Mouse (Mus musculus) hematopoietic stem cell, adult 5-6 weeks (primary cell): ENCODE data around the gene Wdr73. TPM values are rescaled to one million over a fixed set of nuclear protein-coding genes. Genes with fewer than 3 reads are reported as not detected.

Experiments
- ATAC-seq, 2 experiments: fragments of 125-278 bp in 1 of 2; replicated peaks in 1 of 2; 2 replicates each; pipeline ENCODE4 v1.8.0; 2016 to 2017; ENCODE audit warnings: inconsistent platforms in 2 of 2, mild to moderate bottlenecking in 2 of 2, moderate number of reproducible peaks in 2 of 2, low read depth in 1 of 2, moderate TSS enrichment in 1 of 2; ENCODE audit not compliant: low FRiP score in 2 of 2, poor library complexity in 2 of 2, severe bottlenecking in 2 of 2, insufficient read depth in 1 of 2, low TSS enrichment in 1 of 2
- total RNA-seq: library from RNA; stranded (forward); fragments of 172-1452, 232-1000 nt; gene quantifications from 2 replicates; pipeline ENCODE4 v1.2.3, GENCODE M21; 2017

Wdr73 gene
- total RNA-seq, 1 experiment from 2014 or later = 20.4 TPM

DNA sequence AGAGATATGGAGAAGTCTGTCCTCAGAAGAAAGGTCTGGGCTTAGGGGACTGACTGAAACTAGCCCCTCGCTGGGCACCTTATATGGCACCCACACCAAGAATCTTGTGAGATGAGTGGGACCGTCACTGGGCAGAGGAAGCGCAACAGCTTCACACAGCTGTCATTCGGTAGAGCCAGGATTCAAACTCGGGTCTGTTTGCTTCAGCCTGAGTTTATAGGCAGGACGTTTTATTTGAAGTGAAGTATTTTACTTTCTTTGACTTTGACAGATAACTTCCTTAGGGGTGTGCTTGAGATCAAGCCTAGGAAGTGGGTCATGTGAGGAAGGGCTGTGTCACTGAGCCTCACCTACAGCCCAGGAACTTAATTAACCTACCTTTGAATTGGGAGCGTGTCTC lies 35.5 kb downstream of the Wdr73 start:
- ATAC-seq = no peak

DNA sequence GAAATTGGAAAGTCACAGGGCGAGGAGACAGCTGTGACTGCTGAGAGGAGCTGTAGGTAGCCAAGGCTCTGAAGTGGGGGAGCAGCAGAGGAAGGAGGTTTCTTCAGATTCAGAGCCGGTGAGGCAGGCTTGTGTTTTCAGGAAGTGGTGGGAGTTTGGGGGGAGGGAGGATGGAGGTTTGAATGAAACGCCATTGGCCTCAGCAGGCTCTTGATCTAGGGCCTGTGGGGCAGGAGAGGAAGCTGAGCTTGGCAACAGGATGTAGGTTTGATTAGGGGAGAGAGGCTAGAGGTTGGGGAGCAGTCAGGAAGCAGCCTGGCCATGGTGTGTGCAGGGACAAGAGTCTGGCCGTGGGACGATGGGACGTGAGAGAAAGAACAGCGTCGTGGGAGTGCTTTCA lies 36.2 kb downstream of the Wdr73 start:
- ATAC-seq = peak; percentile 78 to 79

DNA sequence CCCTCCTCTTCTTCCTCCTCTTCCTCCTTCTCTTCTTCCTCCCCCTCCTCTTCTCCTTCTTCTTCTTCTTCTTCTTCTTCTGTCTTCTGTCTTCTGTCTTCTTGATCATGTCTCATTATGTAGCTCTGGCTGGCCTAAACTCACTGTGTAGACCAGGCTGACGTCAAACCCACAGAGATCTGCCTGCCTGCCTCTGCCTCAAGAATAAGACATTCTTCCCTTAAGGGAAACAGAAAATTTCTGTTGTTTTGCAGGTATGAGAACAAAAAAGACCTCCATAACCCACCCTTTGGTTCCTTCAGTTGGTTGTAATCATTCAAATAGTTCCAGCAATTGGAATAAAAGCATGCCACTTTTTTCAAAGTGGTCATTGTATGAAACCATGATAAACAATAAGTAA lies 36.9 kb downstream of the Wdr73 start:
- no peak for ATAC-seq

DNA sequence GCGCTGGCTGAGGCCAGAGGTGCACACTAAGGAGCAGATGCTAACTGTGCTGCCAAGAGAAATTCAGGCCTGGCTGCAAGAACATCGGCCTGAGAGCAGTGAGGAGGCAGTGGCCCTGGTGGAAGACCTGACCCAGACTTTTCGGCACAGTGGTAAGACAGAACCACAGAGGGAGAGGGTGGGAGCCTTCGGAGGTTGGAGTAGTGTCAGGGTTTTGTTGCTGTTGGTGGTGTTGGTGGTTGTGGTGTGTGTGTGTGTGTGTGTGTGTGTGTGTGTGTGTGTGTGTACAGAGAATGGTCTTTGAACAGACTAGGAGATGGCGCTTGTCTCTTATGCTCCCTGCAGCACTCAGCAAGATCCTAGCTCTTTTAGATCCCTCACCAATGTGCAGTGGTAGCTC lies 37.5 kb downstream of the Wdr73 start:
- no peak for ATAC-seq

DNA sequence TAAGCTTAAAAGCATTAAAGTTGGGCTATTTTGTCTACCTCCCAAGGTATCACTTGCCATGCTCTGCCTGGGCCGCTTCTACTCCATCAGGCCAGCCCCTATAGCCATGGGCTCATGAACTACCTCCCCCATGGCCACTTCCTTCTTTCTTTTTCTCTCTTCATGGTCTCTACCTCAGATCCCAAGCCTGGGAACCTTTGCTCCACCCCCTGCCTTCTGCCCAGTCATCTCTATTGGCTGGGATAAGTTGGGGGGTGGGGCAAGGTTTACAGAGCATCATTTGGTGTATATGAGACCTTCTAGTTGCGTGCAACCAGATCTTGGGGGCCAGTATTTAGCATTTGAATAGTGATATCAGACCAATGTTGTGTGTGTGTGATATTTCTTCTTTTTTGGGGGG lies 38.6 kb downstream of the Wdr73 start:
- ATAC-seq = peak; percentile 14 to 38; a peak in 2 of 4 replicates

DNA sequence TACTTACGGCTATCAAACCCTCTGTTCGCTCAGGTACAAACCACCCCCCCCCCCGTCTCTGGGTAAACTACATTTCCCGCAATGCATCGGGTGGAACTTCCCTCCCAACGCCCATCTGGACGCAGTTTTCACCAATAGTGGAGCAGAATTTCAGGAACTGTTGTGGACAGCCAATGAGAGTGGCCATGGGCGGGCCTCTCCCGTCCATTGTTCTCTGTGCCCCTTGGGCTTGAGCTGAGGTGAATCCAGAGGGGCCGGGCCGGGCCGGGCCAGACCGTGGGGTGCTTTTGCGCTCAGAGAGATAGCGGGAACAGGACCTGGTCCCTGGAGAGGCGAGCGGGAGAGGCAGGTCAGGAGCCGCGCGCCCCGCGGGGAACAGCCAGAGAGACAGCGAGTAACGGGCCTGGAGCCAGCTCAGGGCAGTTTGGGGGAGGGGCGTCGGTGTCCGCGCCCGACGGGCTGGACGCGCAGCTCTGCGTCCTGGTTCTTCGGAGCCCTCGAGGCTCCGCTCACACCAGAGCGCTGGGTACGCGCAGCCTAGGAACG lies 40.3 kb downstream of the Wdr73 start, which contains the start of gene Zscan2:
Gene Zscan2 (plus strand): TSS at position 192 of the 546 bp plus-strand sequence.
- peak; percentile 84 to 90 for ATAC-seq

DNA sequence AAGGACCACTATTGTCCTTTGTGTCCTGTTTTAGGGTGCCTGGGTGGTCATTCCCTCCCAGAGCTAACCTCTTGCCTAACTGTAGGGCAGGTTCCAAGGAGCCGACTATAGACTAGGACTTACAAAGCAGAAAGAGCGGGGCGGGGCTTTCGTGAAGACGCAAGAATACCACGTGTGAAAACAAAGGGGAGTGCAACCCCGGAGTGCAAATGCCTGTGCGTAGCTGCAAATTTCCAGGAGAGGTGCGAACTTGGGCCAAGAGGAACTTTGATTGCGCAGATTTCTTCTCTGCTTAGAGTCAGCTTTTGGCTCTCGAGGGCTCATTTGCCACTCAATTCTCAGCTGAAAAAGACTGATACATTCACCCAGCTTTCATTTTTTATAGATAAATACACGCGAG lies 40.8 kb downstream of the Wdr73 start:
- peak; percentile 47 to 50; a peak in 3 of 4 replicates for ATAC-seq

DNA sequence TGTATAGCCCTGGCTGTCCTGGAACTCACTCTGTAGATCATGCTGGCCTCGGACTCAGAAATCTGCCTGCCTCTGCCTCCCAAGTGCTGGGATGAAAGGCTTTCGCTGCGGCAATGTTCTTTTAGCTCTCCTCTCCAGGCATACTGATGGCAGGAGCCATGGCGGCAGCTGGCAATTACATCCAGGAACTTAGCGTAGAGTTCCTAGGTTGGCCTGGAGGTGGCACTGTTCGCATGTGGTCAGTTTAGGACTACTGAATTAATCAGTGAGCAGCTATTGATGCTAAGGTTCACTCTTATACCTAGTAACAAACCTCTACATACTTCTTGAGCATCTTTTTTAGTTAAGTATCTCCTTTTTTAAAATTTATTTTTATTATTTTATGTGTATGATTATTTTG lies 43.9 kb downstream of the Wdr73 start:
- ATAC-seq = peak; percentile 64 to 73

DNA sequence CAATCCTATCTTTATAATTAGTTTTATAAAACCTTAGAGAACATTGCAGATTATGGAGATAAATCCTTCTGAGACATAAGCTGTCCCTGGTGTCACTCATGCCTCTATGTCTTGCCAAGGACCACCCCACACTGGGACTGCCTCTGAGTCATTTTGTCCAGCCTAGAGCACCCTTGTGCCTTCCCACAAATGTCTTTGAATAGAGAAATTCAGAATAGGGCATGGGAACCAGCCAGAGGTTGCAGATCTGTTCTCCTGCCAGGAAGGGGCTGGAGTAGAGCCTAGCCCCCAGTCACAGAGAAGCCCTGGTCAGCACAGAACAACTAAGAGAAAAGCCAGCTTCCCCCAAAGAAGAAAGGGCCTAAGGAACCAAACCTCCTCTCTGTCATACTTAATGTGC lies 45.8 kb downstream of the Wdr73 start:
- no peak for ATAC-seq

DNA sequence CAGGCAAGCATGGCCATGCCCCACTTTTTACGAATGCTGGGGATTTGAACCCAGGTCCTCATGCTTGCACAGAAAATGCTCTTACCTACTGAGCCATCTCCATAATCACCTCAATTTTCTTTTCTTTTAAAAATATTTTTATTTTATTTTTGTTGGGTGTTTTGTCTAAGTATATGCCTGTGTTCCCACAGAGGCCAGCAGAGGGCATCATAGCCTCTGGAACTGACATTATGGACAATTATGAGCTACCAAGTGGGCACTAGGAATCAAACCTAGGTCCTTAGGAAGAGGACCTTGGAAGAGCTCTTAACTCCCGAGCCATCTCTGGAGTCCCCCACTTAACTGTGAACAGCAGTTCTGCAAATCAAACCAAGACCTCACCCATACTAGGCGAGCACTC lies 47.9 kb downstream of the Wdr73 start:
- no peak for ATAC-seq

DNA sequence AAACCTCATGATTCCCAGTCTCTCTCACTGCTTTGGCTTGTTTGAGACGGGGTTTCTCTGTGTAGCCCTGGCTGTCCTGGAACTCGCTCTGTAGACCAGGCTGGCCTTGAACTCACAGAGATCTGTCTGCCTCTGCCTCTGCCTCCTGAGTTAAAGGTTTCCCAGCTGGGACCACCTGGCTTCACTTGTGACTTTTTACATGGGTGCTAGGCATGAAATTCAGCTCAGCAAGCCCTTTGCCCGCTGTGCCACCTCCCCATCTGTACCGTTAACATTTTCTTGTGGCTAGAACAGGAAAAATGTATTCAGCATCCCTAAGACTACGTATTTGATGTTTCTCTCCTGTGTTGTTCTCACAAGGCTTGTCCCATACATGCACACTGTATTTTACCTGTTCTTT lies 50.5 kb downstream of the Wdr73 start:
- ATAC-seq = no peak

DNA sequence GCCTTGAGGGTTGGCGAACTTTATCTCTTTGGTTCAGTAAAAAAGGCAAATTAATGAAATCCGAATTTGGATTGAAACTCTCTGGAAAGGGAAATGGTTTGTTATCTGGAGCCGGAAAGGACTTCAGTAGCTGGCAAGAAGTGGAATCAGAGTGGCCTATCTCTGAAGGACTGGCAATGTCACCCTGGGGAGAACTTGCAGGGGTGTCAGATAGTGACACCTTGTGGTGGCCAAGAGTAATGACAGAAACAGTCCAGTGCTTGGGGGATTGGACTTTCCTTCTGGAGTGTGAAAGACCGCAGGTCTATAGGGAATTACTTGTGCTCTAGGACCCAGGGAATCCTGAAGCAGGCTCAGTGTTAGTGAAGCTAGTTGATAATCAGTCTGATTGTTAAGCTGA lies 51.4 kb downstream of the Wdr73 start:
- peak; percentile 59 to 89 for ATAC-seq

DNA sequence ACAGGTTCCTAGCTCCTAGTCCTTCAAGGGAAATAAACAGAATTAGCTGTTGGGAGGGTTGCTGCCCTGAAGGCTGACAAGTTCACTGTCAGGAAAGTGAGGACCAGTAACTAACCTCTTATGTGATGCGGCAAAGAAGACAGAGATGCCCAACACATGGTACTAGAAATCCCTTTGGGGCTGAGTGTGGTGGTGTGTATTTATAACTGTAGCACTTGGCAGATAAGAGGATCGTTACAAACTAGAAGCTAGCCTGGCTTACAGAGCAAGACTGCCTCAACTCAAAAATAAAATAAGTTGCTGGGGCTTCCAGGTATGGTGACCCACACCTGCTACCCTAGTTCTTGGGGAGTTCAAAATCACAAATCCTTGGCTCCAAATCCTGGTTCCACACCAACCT lies 51.8 kb downstream of the Wdr73 start:
- ATAC-seq = no peak

DNA sequence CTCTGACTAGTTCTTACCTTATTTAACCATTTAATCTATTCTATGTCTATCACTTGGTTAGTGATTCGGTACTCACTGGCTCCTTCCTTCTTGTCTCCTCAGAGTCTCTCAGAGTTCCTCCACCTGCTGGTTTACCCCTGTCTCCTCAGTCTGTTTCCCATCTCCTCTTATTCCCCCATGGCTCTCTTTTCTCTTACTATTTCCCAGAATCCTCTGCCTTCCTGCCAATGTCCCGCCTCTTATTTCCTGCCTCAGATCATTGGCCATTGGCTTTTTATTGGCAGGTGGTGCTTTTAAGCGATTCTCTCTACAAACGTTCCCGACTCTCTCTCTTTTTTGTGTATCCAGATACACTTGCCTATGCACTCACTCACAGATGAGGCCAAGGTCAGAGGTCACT lies 54.4 kb downstream of the Wdr73 start:
- ATAC-seq = no peak

DNA sequence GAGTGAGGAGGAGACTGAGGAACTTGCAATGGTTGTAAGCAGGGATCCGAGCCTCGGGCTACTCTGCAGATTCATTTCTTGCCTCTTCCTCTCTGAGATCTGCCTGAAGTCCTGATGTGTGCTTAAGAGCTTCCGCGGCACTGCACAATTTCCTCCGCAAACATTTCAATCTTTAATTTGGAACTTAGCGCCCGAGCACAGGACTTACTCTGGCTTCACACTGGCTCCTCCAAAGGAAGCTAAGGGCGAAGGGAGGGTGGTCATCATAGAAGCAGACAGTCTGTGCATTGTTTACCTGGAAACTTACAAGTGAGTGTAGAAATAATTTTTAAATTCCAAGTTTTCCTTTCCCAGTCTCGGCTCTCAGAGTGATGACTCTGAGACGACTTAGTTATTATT lies 54.8 kb downstream of the Wdr73 start:
- ATAC-seq = 0 out of 4 replicates have a peak, but pooled peaks of 1 of the 2 experiments have one; percentile 14

DNA sequence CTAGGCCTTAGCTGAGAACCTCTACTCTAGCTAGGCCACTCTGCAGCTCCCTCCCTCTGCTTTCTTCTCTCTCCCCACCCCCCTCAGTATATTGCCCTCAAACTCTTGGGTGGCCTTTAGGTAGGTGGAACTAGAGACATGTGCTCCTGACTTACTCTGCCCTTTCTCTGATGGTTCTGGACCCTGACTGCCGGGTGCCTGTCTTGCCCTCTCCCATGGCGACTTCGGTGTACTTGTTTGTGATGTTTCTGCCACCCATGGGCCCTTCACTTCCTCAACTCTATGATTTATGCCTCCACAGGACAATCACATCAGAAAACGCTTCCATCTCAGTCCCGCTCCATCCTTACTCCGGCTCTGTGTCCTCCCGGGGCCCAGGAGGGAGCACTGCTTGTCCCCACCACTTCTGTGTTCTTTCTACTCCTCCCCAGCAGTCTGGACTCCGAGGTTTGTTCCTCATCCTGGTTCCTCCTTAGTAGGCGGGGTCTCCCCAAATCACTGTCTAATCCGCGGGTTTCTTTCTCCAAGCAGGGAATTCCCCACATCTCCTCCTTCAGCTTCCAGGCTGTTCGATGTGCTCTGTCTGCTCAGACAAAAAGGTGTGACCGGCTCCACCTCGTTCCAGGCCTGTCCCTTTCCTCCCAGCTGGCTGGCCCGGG lies 55.3 kb downstream of the Wdr73 start:
- ATAC-seq = peak in 1 of 2 experiments; percentile 7; a peak in 1 of 4 replicates

DNA sequence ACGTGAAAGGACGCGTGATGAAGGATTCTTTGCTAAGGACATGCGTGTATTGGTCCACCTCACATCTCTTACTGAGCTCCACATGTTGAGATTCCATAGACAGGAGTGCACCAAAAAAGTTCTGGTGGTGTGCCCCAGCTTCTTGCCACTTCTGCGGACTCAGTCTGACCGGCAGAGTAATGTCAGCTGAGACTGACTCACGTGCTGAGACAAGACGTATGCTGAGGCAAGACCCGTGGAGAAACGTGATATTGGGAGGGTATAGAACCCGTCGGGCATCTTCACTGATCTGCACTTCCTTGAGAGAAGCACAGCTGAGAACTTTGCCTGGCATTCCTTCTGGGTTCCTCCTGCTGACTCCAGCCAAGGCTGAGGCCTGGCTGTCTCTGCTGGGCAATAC lies 56.4 kb downstream of the Wdr73 start:
- no peak for ATAC-seq

DNA sequence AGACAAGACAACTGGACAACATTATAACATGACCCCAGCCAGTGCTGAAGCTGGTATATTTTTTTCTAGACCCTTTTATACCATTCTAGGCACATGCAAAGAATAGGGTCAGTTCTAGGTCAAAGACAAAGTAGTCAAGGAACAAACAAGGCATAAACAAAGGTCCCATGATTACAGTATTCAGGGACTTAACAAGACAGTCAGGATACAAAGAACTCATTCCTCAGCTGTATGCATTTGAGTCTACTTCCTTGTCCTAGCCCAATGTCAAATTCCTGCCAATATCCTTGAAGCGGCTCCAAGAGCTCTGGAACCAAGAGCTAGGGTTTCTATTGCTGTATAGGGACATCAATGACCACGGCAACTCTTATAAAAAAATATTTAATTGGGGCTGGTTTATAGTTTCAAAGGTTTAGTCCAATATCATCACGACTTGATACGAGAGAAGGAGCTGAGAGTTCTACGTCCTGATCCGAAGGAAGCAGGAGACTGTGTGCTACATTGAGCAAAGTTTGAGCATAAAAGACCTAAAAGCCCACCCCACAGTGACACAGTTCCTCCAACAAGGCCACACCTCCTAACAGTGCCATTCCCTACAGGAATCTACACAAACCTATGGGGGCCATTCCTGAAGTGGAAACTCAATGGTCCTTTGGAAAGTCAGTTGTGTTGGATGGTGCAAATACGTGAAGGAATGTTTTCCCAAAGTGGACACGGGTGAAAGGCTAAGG lies 57.0 kb downstream of the Wdr73 start:
- no peak for ATAC-seq
